Mouse (Mus musculus) left cerebral cortex, adult 2 months (tissue): ENCODE data around the gene Aldh1a1. TPM values are rescaled to one million over a fixed set of nuclear protein-coding genes. Genes with fewer than 3 reads are reported as not detected.

Source experiments
- DNase-seq, 2 experiments: peaks; one replicate each; pipeline ENCODE4 v3.0.0; 2021 to 2022; ENCODE audit warnings: low spot score in 2 of 2, mixed read lengths in 1 of 2; ENCODE audit errors: extremely low spot score in 1 of 2
- H3K27ac ChIP-seq: fragments of 200-600 bp; 2 replicates; pipeline ENCODE4 v1.8.1; 2022
- H3K4me3 ChIP-seq: fragments of 200-600 bp; 2 replicates; pipeline ENCODE4 v1.8.1; 2022
- CTCF ChIP-seq: fragments of 200-600 bp; IDR thresholded peaks from 2 replicates; pipeline ENCODE4 v1.8.1; 2022; ENCODE audit warnings: antibody characterized with exemption, mild to moderate bottlenecking, moderate library complexity
- intact Hi-C: fragments of 180-260 bp; cut with DNase I; formaldehyde crosslinking; loops from one replicate; pipeline ENCODE4 v1.15.1; 2025
- total RNA-seq, 2 experiments: library from RNA; stranded (reverse); gene quantifications; 2 replicates each; pipeline ENCODE4 v1.2.3; 2021

The Aldh1a1 gene
- total RNA-seq, 2 experiments from 2014 or later, result 45.5 to 48.5 TPM

GRCm38 (mm10) chr19:20557211-20557610 is 64.7 kb downstream of the Aldh1a1 start:
- intact Hi-C loops, result no loop called here
- DNase-seq, result no peak
- no peak for TF ChIP-seq CTCF
- no peak overlapping the region for H3K27ac ChIP-seq
- H3K4me3 ChIP-seq, result no peak overlapping the region

GRCm38 (mm10) chr19:20558069-20558468 is 65.6 kb downstream of the Aldh1a1 start:
- Histone ChIP-seq H3K27ac (no peak overlapping the region), H3K4me3 (no peak overlapping the region)
- TF ChIP-seq CTCF, result no peak
- DNase-seq, result no peak
- intact Hi-C loops, result no loop called here

GRCm38 (mm10) chr19:20558544-20558943 is 66.0 kb downstream of the Aldh1a1 start:
- intact Hi-C loops, result no loop called here
- H3K27ac ChIP-seq, result no peak overlapping the region
- H3K4me3 ChIP-seq, result no peak overlapping the region
- DNase-seq, result no peak
- no peak for TF ChIP-seq CTCF

DNA sequence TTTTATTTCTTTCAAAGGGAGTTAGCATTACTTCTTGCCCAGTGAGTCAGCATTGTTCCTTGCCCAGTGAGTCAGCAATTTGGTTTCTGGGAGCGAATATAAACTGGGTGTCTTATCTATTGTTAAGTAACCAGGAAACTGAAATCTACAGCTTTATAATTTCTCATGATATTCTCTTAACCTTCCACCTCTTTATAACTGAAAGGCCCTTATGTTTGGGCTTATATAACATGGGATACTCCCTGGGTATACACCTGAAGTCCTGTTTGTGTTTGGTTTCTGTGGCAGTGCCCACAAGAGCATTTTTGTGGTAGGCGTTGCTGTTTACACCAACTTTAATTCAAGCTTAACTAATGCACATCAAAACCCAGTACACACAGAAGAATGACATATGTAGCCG is 66.4 kb downstream of the Aldh1a1 start:
- no peak for DNase-seq
- Histone ChIP-seq H3K4me3 (no peak overlapping the region), H3K27ac (peak overlapping the region; percentile 63)
- intact Hi-C loops, result no loop called here
- no peak for TF ChIP-seq CTCF

- intact Hi-C loops, result no loop called here
These were observed 67.4 kb downstream of the Aldh1a1 start for GRCm38 (mm10) chr19:20559952-20560351.

GRCm38 (mm10) chr19:20562396-20562795 is 69.9 kb downstream of the Aldh1a1 start:
- no peak for TF ChIP-seq CTCF
- DNase-seq, result no peak
- H3K4me3 ChIP-seq, result no peak overlapping the region
- H3K27ac ChIP-seq, result no peak overlapping the region
- intact Hi-C loops, result no loop called here

More at GRCm38 (mm10) chr19:20559952-20560351, 67.4 kb downstream of the Aldh1a1 start:
- no peak overlapping the region for H3K4me3 ChIP-seq
- no peak overlapping the region for H3K27ac ChIP-seq
- no peak for DNase-seq
- TF ChIP-seq CTCF, result no peak

- no peak for DNase-seq
- no peak for TF ChIP-seq CTCF
- Histone ChIP-seq H3K27ac (no peak overlapping the region), H3K4me3 (no peak overlapping the region)
- intact Hi-C loops, result no loop called here
These were observed 73.8 kb downstream of the Aldh1a1 start for GRCm38 (mm10) chr19:20566294-20566693.

GRCm38 (mm10) chr19:20567039-20567438 is 74.5 kb downstream of the Aldh1a1 start:
- Histone ChIP-seq H3K4me3 (no peak overlapping the region), H3K27ac (no peak overlapping the region)
- no peak for TF ChIP-seq CTCF
- intact Hi-C loops, result no loop called here
- no peak for DNase-seq

DNA sequence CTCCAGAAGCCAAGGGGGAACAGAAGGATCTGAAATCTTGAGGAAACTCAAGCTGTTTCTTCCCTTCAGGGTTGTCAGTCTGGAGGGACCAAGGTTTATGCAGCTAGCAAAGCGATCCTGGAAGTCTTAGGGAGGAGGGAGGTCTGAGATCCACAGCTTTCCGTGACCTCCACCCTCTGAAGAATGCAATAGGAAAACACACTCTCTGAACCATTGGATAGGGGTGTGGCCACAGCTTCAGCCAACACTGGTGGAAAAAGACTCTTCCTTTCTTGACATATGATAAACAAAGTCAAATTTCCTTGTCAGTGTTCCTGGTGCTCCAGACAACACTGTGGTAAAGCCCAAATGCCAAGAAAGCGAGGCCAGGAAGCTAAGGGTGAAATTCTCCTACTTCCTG is 84.5 kb downstream of the Aldh1a1 start:
- Histone ChIP-seq H3K4me3 (no peak overlapping the region), H3K27ac (no peak overlapping the region)
- intact Hi-C loops, result no loop called here
- TF ChIP-seq CTCF, result no peak
- no peak for DNase-seq

DNA sequence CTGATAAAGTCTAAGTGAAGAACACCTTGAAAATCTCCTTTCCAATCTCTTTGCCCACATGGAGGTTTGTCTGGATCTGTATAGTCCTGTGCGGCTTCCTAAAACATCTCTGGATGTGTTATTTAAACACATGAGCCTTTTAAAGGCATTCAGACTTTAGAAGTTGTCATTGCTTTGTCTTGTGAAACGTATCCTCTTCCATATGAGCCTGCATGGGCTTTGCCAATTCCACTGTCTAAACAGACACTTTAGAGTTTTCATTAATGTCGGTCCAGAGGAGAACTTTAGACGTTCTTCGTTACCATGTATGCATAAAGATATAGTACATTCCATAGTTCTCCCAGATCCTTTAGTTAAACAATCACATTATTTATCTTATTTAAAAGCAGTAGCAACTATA is 84.9 kb downstream of the Aldh1a1 start:
- Histone ChIP-seq H3K4me3 (no peak overlapping the region), H3K27ac (no peak overlapping the region)
- intact Hi-C loops, result no loop called here
- no peak for TF ChIP-seq CTCF
- no peak for DNase-seq

- no peak for TF ChIP-seq CTCF
- H3K27ac ChIP-seq, result no peak overlapping the region
- H3K4me3 ChIP-seq, result no peak overlapping the region
- DNase-seq, result no peak
- intact Hi-C loops, result no loop called here
These were observed 107.4 kb downstream of the Aldh1a1 start for GRCm38 (mm10) chr19:20599951-20600350.

DNA sequence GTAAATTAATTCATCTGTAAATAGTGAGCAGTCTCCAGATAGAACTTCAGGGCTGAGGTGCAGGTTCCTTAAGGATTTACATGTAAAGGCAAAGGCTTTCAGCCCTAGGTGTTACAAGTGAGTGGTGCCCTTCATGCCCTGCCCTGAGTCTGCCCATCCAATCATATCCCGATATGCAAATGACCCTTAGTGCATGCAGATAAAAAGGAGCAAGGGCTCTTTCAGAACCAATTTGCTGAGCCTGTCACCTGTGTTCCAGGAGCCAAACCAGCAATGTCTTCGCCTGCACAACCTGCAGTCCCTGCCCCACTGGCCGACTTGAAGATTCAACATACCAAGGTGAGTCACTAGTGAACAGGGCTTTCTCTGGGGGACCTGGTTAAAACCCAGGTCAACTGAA is 109.2 kb downstream of the Aldh1a1 start:
- Histone ChIP-seq H3K4me3 (no peak overlapping the region), H3K27ac (no peak overlapping the region)
- no peak for TF ChIP-seq CTCF
- intact Hi-C loops, result no loop called here
- no peak for DNase-seq

- intact Hi-C loops, result no loop called here
- H3K4me3 ChIP-seq, result no peak overlapping the region
- no peak overlapping the region for H3K27ac ChIP-seq
- TF ChIP-seq CTCF, result no peak
- no peak for DNase-seq
These were observed 110.7 kb downstream of the Aldh1a1 start for GRCm38 (mm10) chr19:20603212-20603611.

DNA sequence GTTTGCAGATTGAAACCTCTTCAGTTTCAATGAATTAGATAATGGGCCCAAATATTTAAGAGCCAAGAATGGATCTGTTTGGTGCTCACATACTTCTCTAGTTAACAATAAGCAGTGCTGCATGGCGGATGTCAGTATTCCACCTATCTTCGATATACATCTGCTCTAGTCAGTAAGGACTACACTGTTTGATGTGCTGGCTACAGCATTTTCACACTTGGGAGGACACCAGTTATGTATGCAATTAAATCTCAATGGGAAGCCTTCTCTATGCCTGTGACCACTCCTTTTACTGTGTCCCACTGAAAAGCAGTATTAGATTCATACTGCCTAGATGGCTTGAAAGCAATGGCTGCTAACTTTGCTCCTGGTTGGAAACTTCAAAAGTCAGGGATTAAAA is 111.4 kb downstream of the Aldh1a1 start:
- no peak overlapping the region for H3K4me3 ChIP-seq
- DNase-seq, result no peak
- intact Hi-C loops, result no loop called here
- no peak for TF ChIP-seq CTCF
- no peak overlapping the region for H3K27ac ChIP-seq
